Mouse (Mus musculus) bone marrow macrophage, adult 2 months (primary cell): ENCODE data around the gene Glis3.

Source experiments
- CTCF ChIP-seq: IDR thresholded peaks from 2 replicates; pipeline ENCODE4 v1.5.1; 2012; ENCODE audit warnings: low read depth, mild to moderate bottlenecking, low read length, moderate library complexity
- POLR2A ChIP-seq: IDR thresholded peaks from 2 replicates; pipeline ENCODE4 v1.6.1; 2012; ENCODE audit warnings: mild to moderate bottlenecking, low read depth, low read length, borderline replicate concordance

DNA sequence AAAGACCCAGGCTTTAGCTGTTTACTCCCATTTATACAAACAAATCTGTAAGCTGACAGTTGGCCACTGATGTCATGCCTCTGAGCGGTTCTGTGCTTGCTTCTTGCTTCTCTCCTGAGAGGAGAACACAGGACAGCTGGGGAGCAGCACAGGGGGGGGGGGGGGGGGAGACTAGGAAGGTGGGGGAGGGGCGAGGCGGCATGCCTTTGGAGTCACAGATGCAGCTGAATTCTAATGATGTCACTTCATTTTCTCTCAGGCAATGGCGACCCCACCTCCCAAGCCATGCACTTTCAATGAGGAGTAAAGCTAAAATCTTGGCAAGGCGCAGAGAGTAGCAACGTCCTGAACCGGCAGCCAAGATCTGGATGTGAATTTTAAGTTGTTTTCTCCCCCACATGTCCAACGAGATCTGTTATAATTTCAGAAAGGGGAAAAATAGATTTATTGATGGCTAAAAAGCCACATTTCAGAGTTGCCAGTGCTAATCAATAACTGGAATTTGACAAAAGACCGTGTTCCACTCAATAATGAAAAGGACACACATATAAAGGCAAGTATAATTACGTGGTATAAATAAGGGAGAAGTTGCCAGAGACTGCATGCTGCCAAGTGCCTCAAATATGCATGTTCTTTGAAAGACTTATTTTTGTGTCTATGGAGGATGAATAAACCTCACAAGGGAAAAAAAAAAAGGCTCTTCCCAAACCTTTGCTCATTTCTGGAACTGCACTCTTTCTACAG is 297.5 kb downstream of the Glis3 start:
- no peak for TF ChIP-seq POLR2A
- TF ChIP-seq CTCF = no peak
